Mouse (Mus musculus): Measurements from ENCODE around the gene Ypel2.

The Ypel2 gene

DNA sequence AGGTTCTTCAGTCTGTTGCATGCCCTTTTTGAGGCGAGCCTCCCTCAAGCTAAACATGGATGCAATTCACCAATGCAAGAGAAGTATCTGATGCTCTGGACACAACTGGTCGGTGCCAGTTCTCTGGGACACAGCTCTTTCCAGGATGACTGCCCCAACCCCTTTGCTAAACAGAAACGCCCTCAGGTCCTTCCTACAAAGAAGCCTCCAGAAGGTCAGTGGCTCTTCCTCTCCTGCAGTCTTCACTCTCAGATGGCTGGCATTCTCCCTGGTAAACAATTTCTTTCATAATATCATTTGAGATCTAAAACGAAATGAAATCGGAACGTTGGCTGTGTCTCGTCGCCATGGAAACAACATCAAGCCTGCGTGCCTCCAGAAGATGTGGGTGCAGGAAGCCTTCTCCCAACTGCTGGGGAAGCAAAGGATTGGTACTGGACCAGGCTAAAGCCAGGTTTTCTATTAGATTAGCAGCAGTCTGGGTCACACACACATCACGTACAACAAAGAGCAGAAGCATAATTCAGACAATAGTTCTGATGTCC lies 62.8 kb downstream of the Ypel2 start:
- no peak for DNase-seq (ENCODE audit: low read depth, low spot score)

DNA sequence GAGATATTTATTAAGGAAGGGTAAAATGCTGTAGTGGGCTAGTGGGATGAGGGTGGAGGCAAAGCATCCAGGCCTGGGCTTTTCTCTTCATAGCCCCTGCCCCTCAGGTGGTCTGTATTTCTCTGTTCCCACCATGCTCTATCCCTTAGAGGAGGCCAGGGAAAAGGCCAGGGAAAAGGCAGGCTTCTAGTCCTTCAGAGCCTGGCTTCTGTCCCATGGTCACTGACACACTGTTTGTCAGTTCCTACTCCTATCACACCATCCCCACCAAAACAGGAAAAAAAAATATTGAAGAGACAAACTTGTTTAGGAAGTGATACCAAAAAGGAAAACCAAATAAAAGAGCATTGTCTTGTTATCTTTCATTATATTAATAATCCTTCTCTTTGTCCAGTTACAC lies 63.5 kb downstream of the Ypel2 start:
- DNase-seq (ENCODE audit: low read depth, low spot score): no peak

DNA sequence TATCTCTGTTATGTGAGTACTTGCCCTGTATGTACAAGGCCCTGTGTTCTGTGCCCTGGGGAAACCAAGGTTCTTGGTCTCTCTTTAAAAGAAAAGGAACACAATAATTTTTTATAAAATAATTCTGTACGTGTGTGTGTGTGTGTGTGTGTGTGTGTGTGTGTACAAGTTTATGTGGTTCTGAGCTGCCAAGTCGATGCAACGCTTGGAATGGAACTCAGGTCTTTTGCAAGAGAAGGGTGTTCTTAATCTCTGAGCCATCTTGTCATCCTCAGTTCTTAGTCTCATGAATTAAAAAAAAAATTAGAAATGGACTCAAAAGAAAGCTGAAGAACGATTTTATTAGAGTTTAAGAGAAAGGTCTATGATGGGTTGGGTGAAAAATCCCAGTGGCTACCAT lies 64.0 kb downstream of the Ypel2 start:
- no peak for DNase-seq (ENCODE audit: low read depth, low spot score)

DNA sequence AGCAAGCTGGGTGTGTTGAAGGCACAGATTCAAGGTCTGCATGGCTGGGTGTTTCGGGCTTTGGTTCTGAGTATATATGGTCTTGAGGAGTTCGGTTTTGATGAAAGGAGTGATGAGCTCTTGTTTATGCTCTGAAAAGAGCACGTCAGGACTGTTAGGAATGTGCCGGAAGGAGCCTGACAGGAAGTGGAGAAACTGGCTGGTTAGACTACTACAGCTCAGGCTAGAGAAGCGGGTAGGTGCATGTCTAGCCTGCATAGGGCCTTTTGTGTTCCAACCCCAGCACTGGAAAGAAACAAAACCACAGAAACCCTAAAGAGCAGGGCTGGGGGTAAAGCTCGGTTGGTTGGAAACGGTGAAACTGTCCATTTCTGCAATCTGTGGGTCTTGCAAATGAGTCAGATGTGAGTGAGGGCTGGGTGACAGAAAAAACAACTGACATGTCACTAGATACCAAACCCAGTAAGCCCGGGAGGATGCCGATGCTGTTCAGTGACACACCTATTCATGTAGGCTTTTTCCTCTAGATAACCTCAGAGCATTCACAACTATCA lies 68.3 kb downstream of the Ypel2 start:
- no peak for DNase-seq (ENCODE audit: low read depth, low spot score)

DNA sequence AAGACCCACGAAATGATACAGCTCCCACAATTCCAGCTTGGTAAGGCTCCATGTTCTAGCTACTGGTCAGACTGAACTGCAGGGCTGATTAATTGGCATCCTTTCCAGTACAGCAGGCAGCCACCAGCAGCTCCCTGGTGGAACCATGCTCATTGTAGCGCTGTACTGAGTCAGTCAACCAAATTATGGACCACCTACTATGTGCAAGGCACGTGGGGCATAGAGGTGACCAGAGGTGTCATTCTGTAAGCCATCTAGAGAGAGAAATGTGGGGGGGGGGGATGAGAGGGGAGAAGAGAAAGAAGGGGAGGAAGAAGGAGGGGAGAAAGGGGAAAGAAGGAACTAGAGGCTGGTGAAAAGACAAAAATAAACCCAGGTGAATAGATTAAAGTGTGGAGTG lies 68.9 kb downstream of the Ypel2 start:
- DNase-seq (ENCODE audit: low read depth, low spot score): no peak

DNA sequence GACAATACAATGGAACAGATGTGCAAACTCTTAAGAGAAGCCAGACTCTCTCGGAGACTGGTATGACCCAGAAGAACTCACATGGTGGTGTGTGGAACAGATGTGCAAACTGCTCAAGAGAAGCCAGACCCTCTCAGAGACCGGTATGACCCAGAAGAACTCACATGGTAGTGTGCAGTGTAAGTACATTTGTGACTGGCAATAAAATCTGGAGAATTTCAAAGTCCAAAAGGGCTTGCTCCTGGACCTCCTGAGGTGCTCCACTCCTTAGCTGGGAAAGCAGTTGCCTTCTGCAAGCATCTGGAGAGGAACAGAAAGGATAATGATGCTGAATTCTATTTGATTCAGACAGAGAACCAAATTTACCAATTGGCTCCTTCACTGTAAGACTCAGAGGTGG lies 69.9 kb downstream of the Ypel2 start:
- DNase-seq (ENCODE audit: low read depth, low spot score): no peak

DNA sequence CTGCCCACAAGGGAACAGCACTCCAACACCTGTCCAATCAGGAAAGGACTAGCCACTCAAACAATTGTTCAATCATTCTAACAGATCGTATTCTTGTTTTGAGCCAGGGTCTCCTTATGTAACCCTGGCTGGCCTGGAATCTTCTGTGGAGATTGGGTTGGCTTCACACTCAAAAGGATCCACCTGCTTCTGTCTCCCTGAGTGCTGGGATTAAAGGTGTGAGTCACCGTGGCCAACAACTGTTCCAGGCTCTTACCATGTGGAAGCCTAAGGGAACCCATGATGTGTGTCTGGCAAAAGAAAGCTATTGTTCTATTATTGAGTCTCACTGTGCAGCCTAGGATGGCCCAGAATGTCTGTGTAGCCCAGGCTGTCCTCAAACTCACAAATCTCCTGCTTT lies 71.5 kb downstream of the Ypel2 start:
- DNase-seq (ENCODE audit: low read depth, low spot score): no peak

DNA sequence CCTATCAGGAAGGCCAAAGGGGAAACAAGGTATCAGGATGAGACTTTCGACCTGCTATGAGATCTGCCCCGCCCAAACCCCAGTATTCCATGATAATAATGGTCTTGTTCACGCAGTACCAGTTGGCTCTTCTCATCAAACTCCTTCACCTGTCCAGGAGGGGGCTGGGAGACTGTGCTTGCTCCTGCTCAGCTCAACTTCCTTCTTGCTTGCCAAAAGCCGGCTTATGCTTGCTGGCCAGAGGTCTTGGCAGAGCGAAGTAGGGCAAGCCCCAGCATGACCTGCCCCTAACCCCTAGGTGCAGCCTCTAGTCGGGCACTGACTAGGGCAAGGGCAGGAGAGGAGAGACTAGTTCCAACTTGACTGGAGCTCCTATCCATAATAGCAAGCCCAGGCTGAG lies 72.2 kb downstream of the Ypel2 start:
- no peak for DNase-seq (ENCODE audit: low read depth, low spot score)

DNA sequence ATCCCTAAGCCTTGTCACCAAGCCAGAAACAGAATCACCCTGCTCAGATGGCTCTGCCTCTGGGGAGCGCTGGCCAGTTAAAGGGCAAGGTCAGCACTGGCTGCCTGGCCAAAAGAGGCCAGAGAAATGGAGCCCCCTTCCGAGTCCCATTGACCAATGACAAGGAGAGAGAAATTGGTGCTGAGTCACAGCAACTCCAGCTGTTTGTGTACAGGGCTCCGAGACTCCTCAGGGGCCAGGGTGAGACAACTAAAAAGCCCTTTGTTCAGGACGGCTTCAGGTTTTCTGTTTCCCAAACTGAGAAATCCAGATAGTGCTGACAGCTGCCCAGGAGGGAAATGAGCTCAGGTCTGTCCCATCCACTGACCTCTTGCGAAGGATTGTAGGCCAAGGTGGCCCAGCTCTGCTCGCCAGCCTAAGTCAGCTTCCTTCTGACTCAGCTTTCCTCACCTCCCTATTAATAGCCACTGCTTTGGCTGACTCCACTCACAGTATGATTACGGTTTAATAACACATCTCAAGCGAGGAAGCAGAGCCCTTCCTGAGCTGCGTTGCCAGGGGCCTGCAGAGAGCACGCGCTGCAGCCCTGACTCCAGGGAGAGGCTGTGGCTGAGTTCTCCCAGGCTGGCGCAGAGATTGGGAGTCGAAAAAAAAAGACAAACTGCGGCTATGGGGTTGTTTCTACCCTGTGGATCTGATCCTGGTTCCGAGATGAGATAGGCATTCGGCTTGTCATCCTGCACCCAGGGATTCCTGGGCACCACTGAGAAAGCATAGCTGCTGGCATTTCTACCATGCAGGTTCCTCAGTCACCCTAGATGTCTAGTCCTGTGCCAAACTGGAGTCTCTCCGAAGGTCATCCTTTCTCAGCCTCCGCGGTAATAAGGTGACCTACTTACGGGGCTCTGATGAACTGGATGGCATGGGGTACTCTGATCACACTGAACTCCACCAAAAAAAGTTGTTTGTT lies 73.1 kb downstream of the Ypel2 start:
- no peak for DNase-seq (ENCODE audit: low read depth, low spot score)

DNA sequence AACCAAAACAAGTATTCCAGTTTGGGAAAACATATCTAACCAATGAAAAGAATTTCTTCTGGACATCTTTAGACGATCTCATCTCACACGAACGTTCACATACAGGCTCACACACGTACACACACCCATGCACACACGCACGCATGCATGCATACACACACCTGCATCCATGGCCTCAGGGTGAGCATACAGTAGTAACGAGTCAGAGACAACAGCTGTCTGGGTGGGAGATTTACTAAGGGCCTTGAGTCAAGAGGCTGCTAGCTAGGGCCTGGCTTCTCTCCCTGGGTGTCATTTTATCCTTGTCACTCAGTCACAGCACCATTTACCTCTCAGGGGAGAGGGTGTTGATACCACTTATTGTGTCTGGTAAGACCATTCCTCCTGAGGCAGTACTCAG lies 74.0 kb downstream of the Ypel2 start:
- DNase-seq (ENCODE audit: low read depth, low spot score): no peak

DNA sequence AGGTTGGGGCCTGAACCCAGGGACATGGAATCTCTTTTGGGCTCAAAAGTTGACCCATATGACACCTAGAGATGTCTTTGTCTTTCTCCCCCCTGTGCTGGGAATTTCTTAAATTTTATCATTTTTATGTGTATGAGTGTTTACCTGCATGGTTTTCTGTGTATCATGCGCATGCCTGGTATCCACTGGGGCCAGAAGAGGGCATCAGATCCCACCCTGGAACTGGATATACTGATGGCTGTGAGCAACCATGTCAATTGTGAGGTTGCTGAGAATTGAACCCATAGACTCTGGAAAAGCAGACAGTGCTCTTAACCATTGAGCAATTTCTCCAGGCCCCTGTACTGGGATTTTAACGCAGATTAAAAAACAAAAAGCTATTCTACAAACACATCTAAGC lies 76.0 kb downstream of the Ypel2 start:
- DNase-seq (ENCODE audit: low read depth, low spot score): no peak

DNA sequence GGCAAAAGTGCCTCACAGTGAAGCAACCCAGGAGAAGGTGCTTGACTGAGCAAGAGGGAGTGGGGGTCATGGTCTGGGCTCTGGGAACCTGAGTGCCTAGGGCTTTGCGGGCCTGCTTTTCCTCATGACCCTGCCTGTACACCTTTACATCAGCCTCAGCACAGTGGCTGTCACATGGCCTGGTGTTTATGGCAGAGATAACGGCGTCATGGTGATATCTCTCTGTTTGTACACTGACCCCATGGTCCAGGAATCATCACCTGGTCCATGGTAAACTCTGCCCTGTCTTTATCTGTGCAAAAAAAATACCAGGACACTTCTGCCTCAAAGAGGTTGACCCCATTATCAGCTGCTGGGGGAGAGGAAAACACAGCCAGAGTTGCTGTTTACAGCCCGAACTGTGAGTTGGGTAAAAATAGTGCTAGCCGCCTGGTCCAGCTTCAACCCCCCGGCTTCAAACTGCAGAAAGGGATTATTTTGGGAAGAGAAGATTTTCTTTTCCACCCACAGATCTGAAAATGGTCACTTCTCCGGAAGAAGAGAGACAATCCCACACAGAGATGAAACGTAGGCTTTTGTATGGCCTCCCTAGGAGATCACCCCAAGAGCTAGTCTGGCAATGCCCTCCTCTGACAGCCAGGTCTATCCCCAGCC lies 76.8 kb downstream of the Ypel2 start:
- DNase-seq (ENCODE audit: low read depth, low spot score): no peak

DNA sequence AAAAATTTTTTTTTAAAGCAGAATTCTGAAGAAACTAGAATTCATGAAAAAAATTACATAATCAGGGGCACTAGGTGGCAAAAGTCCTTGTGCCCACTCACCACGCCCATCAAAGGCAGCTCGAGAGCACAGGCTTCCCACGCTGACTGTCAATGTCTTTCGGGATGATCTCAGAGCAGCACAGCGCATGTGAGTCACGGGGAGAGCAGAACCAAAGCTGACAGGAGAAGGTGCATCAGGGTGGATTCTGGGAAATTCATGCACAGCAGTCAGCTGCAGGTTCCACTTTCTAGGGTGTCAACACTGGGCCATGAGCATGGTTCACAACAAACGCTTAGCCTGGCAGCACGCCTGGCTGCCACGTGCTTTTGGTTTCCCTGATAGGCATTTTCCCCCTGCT lies 79.2 kb downstream of the Ypel2 start:
- no peak for DNase-seq (ENCODE audit: low read depth, low spot score)

DNA sequence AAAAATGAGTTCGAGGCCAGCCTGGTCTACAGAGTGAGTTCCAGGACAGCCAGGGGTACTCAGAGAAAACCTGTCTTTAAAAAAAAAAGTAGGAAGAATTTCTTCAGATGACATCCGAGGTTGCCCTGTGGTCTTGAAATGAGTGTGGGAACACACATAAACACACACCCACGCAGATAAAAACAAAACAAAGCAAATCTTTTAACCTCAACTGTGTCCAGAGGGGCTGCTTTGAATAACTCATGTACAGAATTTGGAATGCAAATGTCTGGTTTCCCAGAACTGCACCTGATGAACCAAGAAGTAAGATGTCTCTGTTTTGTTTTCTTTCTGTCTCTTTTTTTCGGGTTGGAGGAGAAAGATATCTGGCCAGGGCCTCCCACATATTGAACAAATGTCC lies 83.3 kb downstream of the Ypel2 start:
- no peak for DNase-seq (ENCODE audit: low read depth, low spot score)

DNA sequence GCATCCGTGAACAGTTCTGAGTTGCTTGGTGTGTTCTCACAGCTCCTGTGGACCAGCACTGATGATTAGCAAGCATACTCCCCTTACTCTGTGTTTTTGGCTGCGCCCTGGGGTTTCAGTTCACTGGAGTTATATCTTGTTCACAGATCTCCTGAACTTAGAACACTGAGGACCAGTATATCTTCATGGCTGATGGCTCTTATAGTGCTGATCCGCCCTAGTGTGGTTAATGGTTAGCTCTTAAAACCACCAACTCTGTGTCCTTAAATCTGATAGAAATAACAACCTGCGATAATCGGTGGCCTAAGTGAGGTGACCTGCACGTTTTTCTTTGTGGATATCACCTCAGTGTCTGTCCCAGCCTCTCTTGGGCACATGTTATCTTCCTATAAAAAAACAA lies 84.5 kb downstream of the Ypel2 start:
- no peak for DNase-seq (ENCODE audit: low read depth, low spot score)

DNA sequence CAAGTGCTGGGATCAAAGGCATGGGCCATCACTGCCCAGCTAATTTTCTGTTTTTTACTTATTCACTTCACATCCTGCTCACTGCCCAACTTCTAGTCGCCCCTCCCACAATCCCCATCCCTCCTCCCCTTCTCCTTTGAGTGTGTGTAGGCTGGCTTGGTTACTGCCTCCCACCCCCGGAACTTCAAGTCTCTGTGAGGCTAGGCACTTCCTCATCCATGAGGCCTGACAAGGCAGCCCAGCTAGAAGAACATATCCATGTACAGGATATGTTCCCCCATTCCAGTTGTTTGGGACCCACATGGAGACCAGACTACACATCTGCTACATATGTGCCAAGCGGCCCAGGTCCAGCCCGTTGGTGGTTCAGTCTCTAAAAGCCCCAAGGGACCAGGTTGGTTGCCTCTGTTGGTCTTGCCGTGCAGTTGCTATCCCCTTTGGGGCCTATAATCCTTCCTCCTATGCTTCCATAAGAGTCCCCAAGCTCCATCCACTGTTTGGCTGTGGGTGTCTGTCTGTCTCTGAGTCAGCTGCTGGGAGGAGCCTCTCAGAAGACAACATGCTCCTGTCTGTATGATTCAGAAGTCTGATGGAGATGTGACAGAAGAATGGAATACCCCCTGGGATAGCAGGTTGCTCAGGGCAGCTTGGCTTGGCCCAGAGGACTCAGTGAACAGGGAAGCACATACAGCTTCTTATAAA lies 85.5 kb downstream of the Ypel2 start:
- no peak for DNase-seq (ENCODE audit: low read depth, low spot score)

DNA sequence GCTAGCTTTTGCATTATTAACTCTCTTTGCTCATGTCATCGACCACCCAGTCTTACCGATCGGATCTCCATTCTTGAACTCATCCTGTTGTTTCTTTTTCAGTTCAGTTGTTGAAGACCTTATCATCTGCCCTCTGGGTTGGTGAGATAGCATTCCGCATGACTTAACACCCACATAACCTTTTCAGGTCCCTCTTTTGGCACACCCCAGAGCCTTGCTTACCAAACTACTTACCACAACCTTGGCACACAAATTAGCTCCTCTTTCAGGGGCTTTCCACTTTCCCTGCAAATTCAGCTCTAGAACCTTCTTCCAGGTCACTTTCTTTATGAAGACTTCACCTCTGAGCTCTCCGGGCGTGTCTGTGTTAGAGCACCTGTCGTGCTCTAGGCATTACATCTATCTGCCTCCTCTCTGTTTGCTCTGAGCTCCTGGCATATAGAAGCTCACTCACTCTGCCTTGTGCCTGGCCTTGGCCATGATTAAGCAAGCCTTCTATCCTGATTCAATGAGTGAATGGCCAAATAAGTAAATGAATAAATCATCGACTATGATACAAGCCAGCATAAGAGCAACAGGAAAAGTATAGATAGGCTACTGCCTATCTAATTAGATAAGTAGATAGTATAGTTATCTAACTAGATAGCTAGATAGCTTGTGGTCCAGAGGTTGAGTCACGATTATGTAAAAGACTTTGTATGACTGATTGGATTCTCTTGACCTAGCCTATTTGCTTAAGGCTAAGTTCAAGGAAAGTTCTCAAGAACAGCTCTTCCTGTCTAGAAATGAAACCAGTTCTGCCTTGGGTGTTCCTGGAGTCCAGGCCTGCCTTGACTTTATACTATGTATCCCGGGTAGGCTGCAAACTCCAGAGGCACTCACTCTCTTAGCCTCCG lies 86.5 kb downstream of the Ypel2 start:
- DNase-seq (ENCODE audit: low read depth, low spot score): no peak

DNA sequence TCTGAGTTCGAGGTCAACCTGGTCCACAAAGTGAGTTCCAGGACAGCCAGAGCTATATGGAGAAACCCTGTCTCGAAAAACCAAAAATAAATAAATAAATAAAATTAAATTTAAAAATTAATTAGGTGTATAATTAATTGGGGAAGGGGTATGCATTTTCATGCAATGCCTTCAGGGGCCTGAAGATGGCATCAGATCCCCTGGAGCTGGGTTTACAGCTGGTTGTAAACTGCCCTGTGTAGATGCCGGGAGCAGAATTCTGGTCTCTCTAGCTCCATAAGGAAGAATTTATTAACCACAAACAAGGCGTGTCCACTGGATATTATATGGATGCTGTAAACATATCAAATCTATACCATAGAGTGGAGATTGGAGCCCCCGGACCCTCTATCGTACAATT lies 87.2 kb downstream of the Ypel2 start:
- no peak for DNase-seq (ENCODE audit: low read depth, low spot score)

DNA sequence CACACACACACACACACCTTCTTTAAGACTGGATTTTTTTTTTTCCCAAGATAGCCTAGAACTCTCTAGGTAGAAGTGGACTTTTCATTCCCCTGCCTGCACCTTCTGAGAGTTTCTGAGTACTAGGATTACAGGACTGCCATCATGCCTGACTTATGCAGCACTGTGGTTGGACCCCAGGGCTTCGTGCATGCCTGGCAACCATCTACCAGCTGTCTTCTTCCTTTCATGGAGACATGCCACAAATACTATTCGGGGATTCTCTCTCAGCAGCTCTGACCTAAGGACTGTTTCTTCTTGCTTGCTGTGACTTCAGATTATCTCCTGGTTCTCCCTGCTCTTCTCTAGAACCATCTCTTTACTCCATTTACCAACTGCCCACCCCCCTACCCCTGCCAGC lies 88.2 kb downstream of the Ypel2 start:
- no peak for DNase-seq (ENCODE audit: low read depth, low spot score)

DNA sequence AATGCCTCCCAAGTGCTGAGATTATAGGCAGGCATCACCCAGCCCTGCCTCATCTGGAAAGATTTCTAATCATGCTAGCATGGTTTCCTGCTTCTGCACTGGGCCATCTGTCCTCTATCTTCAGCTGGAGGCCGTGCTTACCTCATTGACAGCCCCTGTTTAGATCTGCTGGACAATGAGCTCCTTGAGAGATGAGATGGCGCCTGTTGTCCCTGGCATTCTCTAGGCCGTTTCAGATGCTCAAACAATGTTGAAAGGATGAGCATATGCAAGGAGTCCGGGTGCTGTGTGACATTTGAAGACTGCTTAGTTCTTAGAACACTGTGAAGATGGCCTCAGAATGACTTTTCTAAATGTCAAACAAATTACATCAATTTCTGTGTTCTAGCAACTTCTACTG lies 88.8 kb downstream of the Ypel2 start:
- DNase-seq (ENCODE audit: low read depth, low spot score): no peak

DNA sequence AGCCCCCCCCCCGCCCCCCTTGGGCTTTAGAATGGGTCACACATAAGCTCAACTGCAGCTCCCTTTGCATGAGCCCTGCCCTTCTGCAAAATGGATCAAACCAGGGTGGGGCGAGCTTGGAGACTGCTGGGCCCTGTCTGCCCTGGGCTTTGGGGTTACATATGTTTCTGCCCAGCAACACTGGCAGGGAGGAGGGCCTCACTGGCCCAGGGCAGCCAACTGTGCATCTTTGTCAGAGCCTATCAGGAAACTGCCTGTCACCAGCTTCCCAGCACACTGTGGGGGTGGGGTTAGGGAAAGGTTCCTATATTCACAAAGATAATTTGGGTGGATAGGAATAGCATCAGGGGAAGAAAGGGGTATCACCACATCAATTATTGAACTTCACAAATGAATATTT lies 95.1 kb downstream of the Ypel2 start:
- DNase-seq (ENCODE audit: low read depth, low spot score): no peak
